Mouse (Mus musculus) adrenal gland, postnatal 36 days (tissue): Measurements from ENCODE around the gene Epha8. TPM values are rescaled to one million over a fixed set of nuclear protein-coding genes. Genes with fewer than 3 reads are reported as not detected.

Source experiments
- DNase-seq, 2 experiments: peaks; one replicate each; pipeline ENCODE4 v3.0.0; 2021; ENCODE audit warnings: mixed read lengths in 1 of 2
- long read RNA-seq, 2 experiments: library from polyadenylated mRNA; stranded (forward); transcript quantifications; one replicate each; pipeline ENCODE4 v2.0.0; 2021; ENCODE audit warnings: borderline sequencing depth in 2 of 2
- total RNA-seq, 2 experiments: library from RNA; stranded (reverse); gene quantifications; 2 replicates each; pipeline ENCODE4 v1.2.3; 2021

The Epha8 gene
- total RNA-seq = under 1 TPM; 0.10 to 0.23 TPM
- long read RNA-seq, experiment 1 = 0 reads
- long read RNA-seq, experiment 2 = 0 reads

DNA sequence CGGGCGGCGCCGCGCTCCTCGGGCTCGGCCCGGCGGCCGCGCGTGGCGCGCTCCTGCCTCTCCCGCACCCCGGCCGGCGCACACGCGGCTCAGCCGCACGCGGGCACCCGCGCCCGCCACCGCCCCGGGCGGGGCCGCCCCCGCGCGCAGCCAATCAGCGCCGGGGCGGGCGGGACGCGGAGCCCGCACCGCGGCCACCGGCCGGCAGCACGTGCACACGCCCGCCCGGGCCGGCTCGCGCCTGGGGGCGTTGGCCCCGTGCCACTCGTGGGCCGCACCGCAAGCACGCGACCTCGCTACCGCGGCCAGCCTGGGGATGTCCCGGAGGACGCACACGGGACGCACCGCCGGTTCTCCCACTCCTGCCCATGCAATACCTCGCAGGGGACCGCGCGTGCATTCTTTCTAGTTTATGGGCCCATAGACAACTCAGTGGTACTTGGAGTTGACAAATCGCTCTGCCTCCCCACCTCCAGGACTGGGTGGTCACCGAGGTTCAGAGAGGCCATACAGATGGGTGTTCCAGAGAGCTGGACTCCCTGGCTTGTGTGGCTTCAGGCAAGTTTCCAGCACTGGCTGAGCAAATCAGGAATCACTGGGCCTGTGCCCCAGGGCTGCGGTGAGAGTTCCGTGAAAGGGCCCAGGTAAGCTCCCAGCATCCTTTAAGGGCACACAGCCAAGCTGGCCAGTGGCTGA, at the start of gene Epha8:
Gene Epha8, minus strand, starts transcription at position 66 of the 696 bp plus-strand sequence.
- DNase-seq = peak; percentile 24 to 47

DNA sequence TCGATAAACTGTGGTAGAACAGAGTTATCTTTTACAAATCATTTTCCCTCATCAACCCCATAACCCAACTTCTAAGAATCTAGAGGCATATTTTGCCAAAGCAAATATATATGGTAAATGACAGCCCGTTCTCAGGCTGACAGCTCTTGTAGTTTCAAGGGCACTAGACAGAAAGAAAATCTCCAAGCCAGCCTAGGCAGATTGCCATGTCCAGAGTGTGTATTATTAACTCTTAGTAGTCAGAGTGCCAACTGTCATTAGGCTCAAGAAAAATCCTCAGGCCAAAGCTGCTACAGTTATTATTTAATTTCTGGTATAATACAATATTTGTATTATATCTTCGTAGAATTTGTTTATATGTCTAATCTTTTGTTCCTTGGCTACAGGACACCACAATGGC, 45.2 kb upstream of the Epha8 start:
- peak; percentile 30 to 35 for DNase-seq

DNA sequence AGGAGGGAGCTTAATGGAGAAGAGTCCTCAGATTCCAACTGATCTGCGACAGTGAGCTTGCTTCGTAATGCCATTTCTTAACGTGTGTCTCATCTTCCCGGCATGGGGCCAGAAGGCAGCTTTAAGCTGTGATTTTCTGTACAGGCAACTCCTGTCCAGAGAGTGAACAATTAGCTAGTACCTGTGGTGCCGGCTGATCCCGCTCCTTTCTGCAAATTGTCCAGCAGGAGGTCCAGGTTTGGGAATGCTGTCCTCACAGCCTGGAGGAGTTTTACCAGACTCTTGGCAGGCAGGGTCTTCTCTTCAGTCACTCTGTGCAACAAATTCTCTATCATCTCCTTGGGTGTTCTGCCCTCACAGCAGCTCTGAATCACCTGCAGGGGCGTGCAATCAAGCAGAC, 44.4 kb upstream of the Epha8 start:
- no peak for DNase-seq

DNA sequence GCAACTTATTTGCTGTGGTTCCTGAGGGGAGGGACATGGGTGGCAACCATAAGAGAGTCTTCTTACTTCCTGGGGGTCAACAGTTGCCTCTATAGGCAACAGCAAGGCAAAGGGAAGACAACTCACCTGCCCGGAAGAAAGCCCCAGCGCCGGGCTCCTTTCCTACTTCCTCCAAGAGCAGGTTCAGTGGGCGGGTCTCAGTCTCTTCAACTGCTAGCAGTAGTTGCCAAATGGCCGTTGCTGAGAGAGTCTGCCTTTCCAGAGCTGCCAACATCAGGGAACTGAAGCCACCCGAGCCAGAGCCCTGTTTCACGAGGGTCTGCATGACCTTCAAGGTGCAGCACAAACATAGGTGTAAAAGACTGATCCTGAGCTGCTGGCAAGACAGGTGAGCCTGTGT, 41.8 kb upstream of the Epha8 start:
- no peak for DNase-seq

DNA sequence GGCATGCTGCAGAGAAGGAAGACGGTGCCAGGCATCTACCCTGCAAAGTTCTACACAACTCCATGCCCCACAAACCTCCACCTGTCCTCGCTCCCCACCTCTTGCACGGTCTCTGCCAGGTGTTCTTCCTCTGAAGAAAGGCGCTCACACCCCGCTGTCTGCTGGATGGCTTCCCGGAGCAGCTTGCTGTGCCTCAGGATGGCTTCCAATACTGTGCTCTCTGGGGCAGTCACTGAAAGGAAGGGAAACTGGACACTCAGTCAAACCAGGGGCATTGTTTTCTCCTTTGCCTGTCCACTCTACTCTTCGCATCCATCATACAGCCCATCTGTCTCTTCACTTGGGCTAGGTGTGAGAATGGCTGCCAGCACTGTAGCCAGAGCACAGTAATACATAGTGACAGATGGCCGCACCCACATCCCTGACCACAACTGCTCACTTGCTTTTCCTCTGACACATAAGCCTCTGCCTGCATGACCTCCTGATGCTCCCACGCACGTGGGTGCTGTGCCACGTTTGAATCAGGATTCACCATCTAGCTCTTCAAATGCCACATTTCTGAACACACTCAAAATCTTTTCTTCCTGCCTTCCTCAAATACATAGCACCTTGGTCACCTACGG, 41.2 kb upstream of the Epha8 start:
- DNase-seq = no peak

DNA sequence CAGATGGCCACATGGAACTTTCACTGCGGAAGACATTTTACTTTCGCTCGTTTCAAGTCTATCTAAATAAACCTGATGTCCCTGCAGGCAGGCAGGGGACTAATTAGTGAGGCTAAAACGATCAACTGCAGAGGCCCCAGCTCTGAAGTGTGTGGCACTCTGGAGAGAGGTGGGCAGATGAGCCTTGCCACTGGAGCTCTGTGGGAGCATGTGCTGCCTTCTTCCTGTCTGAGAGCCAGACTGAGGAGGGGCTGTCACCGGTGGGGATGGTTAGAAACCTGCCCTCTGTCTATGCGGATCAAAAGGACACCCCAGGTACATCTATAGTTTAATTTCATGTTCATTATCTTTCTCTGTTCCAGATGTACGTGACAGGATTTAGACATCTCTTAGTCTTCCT, 40.3 kb upstream of the Epha8 start:
- DNase-seq = no peak

DNA sequence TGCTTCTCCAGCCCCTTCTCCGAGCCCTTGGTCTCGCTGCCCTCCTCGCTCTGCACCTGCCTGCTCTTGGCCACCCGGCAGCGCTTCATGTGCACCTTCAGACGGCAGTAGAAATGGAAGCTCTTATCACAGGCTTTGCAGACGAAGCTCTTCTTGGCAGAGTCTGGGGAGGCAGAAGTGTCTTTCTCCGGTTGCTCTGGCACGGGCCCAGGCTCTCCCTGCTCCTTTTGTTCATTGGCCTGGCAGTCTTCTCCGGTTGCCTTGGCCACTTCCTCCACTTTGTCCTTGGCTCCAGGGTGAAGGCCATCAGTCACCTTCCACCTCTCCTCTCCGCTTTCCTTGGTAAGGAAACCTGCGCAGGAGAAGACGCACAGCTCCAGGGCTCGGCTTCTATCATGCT, 38.7 kb upstream of the Epha8 start:
- DNase-seq = peak; percentile 30 to 42

DNA sequence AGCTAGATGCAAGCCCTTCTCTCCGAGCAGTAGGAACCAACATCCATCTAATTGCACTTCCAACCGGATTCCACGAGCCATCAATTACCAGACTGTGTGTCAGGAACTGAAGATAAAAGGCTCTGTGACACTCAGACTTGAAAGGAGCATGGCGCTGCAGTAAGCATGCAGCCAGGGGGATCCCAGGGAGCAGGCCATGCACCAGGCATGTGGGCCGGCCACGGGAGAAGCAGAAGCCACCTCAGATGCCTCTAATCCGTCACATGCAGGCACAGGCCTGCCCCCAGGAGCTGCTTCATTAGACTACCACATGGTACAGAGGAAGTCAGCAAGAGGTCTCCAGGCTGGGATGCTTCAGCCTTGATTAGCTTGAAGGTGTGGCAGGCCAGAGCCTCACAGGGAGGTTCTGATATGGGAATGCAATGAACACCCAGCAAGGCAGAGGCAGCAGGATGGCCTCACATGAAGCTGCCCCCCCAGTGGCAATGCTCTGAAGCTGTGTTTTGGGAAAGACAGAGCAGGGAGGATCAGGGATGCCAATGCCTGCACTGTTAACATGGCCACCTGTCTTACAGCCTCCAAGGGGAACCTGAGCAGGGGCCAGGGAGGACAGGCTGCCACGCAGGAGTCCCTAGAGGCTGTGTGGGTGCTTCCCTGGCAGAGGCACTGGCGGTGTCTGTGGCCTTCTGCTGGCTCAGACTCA, 25.5 kb upstream of the Epha8 start:
- DNase-seq = no peak

DNA sequence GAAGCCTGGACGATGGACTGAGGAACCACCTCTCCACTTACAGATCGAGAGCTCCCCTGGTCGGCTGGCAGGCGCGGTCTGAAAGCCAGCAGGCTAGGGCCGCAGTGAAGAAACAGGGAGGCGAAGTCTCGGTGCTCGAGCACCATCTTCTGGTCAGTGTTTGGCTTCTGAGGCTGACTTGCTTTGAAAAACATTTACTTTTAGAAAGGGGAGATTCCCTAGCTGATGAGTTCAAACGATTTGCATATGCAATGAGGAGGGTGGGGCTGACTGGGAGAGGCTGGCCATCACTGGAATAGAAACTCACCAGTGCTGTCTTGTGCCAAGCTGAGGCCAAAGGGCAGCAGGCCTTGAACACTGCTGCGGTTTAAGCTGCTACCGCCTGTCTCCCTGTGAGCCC, 24.7 kb upstream of the Epha8 start:
- DNase-seq = peak; percentile 77 to 82

DNA sequence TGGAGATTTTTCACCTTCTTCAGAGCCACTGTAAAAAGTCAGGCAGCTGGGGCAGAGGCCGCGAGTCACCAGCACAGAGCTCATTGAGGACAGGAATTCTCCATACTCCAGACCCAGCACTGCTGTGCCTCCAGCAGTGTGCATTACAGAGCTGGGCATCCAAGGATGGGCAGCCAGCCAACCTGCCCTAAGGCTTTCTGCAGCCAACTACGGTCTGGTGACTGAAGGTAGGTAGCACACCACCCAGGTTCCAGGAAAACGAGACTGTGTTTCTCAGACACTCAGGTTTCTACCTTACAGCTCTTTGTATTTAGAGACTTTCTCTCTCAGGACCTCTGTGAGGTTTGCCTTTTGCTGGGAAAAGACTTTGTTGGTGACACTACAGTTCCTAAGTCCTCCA, 24.3 kb upstream of the Epha8 start:
- peak; percentile 18 to 37 for DNase-seq

DNA sequence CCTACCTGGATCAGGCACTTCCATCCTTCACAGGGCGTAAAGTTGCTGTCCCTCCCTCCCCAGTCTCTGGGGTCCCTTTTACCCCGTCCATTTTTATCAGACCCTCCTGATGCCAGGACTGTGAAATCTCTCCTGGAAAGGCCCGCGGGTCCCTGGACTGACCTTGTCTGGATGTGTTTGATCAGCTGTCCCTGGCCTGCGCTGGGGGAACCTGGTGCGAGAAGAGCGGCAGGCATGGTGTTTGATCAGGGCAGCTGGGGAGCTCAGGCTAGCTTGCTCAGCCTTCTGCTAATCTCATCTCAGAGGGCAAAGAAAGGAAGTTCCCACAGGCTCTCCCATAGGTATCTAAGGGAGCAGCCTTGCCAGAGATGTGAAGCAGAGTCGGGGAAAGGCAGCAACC, 20.6 kb upstream of the Epha8 start:
- DNase-seq = no peak

DNA sequence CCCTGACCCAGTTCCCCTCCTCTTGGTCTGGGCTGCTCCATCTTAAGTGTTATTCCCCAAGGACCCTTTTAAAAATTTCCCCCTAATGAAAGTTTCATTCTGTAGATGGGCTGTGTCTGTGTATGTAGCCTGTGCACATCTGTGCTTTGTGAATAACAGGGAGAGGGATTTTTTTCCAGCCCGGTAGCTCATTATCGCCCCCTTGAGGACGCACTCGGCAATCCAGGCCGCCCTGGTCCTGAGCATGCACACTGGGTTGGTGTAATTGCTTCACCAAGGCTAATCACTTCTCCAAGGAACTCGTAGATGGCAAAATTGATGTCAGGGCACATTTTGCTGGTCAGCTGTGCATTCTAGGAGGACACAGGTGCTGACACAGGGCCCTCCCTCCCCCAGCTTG, 14.3 kb upstream of the Epha8 start:
- DNase-seq = peak; percentile 57 to 76

DNA sequence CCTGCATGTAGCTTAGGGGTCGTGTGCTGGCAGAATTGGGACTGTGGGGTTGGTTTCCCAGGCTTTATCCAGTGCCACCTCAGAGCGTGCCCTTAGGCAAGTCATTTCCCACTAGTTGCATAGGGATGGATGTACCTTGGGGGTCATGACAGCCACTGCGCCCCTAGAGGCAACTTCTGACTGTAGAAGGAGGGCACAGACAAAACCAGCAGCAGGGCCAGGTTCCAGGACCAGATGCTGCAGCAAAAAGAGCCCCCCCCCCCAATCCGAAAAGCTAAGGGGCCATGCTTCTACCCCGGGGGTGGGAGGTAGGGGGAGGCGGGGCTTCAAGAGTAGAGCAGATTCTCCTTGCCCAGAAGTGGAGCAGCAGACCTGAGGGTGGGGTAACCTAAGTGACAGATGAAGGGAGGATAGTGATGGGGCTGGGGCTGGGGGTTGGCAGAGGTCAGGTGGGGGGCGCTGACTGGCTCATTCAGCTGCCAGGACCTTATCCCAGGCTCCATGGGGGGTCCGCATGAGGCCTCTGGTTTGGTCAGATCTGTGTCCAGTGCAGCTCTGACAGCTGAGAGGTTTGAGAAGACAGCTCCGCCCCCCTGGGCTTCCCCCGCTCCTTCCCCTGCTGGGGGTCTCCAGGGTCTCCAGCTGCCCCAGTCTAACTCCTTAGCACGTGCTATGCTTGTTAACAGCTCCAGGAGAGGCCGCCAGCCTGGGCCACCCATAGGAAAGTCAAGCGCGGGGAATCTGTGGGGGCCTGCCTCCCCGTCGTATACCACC, 13.1 kb upstream of the Epha8 start:
- no peak for DNase-seq

DNA sequence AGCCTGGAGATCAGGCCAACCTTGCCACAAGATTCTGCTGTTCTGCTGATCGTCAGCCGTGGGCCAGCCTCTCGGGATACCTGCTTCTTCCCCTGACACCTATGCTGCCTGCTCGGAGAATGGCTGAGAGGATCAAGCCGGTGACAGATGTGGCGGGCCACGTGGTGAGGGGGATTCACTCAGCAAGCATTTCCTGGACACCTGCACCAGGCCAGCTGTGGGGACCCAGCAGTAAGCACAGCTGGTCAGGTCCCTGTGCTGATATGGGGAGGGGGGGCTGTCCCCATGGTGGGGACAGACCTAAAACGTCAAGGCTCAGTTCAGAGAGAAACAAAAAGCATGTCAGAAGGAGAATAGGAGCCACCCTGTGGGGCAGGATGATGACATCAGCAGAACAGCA, 12.5 kb upstream of the Epha8 start:
- DNase-seq = no peak

DNA sequence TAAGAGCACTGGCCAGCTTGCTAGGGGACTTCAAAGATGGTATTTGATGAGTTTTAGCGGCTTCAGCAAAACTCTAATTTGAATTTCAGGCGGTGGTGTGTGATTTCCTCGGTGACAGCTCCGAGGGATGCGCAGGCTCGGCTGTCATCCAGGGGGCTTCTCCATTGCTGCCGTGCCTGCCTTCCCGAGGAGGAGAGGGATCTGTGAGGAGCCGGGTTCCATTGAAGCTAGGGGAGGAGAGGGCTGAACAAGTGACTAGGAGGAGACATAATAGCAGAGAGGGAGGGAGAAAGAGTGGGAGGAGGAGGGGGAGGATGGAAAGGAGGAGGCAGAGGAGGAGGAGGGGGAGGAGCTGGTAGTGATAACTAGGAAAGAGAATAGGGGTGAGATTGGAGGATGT, 10.9 kb upstream of the Epha8 start:
- no peak for DNase-seq

DNA sequence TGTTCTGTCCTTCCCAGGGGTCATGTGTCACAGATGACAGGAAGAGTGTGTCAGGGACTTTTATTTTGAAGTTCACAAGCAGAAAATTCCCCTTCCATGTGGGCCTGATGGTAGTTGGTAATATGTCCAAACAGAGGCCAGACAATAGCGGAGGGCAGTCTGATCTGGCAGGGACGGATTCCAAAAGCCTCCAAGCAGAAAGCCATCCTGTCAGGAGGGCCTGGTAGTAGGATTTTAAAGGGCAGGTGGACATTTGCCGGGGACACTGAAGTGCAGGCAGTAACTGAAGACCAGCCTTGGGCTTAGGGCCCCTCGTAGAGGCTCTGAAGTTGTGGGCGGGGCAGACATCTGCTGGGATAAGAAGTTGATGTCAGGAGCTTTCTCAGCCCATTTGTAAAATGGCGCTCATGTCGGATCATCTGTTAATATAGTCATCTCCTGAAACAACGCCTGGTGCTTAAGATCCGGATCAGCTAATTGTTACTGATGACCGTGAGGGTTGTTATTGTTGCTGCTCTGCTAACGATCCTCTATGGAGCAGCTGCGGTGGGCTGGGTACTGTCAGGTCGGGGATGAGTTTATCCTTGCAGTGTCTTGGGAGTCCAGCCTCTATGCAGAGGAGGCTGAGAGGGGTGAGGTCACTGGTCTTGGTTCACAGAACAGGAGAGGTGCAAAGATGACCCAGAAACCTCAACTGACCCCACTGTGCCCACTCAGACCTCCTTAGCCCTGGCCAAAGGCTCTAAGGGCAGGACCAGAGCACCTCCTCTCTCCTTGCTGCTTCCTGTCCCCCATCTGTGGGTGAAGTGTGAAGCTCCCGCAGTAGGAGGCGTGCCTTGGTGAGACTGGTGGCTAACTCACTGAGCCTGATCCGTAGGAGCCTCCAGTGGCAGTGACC, 10.1 kb upstream of the Epha8 start:
- DNase-seq = no peak

DNA sequence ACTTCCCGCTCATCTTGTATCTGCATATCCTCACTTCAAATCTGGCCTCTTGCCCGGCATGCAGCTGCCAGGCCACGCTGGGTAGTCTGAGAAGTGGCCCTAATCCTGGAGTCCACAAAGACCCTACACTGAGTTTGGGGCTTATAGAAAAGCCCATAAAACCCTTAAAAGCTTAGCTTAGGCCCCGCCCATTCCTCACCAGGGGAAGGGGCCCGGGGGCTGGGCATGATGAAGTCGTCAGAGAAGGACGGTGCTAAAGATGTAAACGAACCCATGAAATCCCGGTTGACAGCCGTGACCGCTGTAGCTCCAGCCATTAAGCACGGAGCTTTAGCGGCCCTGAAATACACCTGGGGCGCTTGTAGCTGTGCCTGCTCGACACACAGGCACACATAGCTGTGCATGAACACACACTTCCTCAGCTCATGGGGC, 8.4 kb upstream of the Epha8 start:
- DNase-seq = no peak

DNA sequence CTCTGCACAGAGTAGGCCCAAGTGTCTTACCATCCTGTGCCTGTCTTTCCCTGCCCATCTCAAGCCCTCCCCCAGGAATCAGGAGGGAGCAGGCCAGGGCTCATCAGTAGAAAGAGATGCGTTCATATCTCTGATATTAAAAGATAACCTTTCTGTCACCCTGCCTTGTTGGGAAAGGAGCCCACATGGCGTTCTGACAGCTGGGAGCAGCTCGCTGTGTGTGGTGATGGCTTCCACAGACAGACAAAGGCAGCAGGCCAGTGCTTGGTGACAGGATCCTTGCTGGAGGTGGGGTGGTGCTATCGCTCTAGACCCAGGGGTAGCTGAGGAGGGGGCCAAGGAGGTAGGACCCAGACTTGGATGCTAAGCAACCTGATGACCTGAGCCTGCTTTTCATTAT, 5.8 kb upstream of the Epha8 start:
- no peak for DNase-seq

DNA sequence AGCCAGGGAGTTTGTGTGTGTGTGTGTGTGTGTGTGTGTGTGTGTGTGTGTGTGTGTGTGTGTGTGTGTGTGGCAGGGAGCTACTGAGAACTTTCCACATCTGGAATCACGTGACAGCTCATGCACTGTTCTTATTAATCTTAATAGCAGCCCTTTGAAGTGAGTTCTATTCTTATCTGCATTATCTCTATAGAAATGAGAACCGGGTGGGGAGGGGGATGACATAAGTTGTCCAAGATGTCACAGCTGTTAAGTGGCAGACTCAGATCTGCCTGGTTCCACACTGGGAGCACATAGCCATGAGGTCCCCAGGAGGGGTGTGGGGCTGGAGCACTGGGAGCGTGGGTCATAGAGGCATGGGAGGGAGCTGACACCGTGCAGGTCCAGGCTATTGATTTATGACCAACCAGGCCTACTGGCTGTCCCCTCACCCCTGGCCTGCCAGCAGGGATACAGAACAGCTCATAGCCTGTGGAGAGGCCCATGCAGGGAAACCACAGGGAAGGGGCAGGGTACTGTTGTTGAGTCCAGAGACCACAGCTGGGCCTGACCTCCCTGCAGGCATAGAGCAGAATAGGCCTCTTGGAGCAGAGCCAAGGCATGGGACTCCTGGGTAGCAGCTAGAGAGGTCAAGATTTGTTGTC, 5.1 kb upstream of the Epha8 start:
- DNase-seq = peak in 1 of 2 experiments; percentile 32

DNA sequence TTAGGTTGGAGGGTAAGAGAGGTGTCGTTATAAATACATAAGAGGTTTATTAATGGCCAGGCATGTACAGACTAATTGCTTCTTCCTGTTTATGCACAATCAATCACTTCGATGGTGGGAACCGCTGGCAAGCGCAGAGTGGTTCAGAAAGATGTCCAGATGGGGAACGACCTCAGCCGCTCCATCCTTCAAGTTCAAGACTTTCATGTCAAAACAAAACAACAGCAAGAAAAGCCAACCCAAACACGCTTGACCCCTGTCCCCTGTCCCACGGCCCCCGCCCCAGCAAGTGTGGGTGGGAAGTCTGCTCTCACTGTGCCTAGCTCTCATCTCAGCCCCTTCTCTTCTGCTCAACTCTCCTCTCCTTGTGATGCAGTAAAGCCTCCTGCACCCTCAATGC, 4.0 kb upstream of the Epha8 start:
- no peak for DNase-seq

DNA sequence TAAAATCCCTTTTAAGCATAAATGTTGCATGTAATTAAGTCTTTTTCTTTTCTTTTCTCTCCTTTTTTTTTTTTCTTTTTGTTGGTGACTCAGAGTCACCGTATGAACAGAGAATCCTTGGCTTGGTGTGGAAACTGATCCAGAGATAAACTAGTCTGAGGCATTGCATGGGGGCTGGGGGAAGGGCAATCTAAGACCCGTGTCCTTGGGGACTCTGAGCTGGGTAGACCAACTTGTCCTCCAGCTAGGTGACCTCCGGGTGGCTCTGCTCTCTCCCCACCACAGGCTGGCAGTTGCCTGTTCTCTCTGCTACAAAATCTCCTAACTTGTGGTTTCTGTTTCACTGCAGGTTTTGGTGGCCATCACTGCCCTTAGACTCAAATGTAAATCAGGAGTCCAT, 3.5 kb upstream of the Epha8 start:
- peak; percentile 26 to 59 for DNase-seq
